Mouse (Mus musculus) gastrocnemius, adult 8-10 months (tissue): ENCODE results near the gene Hsd17b14. TPM values are rescaled to one million over a fixed set of nuclear protein-coding genes. Genes with fewer than 3 reads are reported as not detected.
"Not testable (repeated sequence)": the region's sequence is repeated elsewhere in the genome, so short reads cannot be mapped to it uniquely, and the experiment has no call there.

Source experiments
- DNase-seq, 2 experiments: peaks; one replicate each; pipeline ENCODE4 v3.0.0; 2022; ENCODE audit warnings: low spot score in 2 of 2
- total RNA-seq, 4 experiments: library from RNA; stranded (reverse); gene quantifications; 2 replicates each; pipeline ENCODE4 v1.2.4; 2022

Gene Hsd17b14
- total RNA-seq, 4 experiments from 2014 or later, result 0.52 to 2.8 (median 0.56) TPM; not detected in 1

DNA sequence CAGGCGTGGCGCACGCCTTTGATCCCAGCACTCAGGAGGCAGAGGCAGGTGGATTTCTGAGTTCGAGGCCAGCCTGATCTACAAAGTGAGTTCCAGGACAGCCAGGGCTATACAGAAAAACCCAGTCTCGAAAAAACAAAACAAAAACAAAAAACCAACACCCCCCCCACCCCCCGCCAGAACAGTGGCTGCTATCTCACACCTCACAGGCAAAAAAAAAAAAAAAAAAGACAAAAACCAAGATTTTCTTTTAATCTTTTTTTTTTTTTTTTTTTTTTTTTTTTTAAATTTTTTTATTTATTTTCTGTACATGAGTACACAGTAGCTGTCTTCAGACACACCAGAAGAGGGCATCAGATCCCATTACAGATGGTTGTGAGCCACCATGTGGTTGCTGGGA lies 27.5 kb upstream of the Hsd17b14 start:
- not testable (repeated sequence) for DNase-seq

GRCm38 (mm10) chr7:45529461-45529860 lies 25.2 kb upstream of the Hsd17b14 start:
- DNase-seq, result no peak

- no peak for DNase-seq
Observed at GRCm38 (mm10) chr7:45530643-45531042, 24.1 kb upstream of the Hsd17b14 start.

DNA sequence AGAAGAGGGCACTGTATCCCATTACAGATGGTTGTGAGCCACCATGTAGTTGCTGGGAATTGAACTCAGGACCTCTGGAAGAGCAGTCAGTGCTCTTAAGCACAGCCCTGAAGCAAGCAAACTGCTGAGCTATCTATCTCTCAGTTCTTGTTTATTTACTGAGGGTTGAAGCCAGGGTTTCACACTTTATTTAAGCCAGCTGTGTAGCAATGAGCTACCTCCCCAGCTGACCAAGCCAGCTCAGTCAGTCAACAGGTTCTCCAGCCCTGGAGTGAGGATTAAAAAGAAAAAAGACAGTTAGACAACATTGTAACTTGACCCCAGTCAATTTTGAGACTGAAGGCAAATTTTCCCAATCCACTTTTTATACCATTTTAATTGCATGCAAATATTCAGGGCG lies 19.0 kb upstream of the Hsd17b14 start:
- DNase-seq, result no peak

GRCm38 (mm10) chr7:45537602-45538001 lies 17.1 kb upstream of the Hsd17b14 start:
- DNase-seq, result no peak

DNA sequence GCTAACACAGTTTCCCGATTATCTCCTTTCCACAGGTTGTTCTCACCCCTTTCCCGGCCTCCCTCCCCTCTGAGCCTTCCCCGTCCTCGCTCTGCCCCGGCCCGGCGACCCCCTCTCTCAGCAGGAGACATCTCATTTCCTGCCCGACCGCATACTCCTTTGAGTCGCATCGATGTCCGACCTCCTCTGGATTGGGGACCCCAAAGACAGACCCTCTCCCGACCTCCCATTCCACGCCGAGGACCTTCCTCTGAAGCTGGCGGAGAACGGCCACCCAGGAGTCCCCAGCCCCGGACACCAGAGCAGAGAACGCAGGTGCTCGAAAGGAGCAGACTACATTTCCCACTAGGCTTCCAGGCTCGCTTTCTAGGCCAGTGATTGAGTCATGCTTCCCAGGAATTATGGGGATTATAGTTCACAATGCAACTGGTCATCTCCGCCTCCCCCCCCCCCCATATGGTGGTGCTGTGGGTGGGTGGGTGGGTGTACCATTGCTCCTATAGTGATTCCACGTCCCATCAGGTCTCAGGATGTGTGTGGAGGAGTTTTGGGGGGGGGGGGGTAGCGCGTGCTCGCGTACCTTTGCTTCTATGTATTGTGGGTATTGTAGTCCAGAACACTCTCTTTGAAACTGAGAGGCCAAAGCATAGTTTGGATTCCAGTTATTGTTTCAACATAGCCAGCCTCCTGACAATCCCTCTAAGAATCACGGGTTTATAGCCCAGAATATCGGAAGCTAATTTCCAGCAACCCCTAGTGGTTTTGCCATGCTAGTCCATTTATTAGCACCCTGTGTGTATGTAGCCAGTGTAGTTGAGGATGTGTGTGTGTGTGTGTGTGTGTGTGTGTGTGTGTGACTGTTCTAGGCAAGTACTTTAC lies 16.3 kb upstream of the Hsd17b14 start:
- DNase-seq, result no peak

DNA sequence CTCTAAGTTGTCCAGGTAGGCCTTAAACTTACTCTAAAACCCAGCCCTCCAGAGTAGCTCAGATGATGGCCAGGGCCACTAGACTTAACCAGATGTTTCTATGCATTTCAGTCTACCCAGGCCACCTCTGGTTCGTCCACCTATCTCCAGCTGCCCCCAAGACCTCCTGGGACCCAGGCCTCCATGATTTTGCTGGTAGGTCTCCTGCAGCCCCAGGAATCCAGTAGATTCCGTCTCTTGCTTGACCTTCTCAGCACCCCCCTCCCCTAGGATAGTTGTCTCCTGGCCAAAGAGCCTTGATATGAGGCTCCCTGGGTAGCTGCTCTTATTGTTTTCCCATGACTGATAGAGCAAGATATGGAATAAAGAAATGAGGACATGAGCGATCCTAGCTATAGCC lies 15.6 kb upstream of the Hsd17b14 start:
- DNase-seq, result no peak

GRCm38 (mm10) chr7:45540213-45540612 lies 14.5 kb upstream of the Hsd17b14 start:
- DNase-seq, result no peak

GRCm38 (mm10) chr7:45544525-45544924 lies 10.2 kb upstream of the Hsd17b14 start:
- no peak for DNase-seq

DNA sequence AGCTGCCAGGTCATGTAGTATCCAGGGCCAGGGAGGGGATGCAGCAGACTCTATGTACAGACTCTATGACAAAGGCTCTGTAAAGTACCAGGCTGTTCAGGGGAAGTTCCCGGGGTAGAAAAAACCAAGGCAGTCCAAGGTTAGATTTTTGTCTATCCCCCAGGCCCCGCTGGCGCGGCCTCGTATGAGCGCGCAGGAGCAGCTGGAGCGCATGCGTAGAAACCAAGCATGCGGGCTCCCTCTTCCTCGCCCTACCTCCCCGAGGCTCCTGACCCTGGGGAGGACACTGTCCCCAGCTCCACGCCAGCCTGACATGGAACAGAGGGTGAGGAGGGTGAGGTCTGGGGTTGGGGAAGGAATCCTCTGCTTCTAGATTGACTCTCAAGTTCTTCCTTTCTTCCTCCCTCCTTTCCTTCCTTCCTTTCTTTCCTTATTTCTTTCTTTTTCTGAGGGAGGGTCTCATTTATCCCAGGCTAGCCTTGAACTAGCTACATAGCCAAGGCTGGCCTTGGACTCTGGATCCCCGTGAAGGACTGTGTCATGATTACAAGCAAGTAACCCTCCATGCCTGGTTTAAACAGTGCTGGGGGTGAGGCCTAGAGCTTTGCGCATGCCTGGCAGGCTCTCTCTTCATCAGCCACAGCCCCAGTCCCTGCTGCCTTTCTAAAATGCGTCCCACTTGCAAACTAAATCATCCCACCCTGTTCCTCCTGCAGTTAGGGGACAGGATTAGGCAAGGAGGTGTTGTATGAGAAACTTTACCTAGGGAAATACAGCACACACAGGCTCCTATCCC lies 4.9 kb upstream of the Hsd17b14 start:
- DNase-seq, result no peak

DNA sequence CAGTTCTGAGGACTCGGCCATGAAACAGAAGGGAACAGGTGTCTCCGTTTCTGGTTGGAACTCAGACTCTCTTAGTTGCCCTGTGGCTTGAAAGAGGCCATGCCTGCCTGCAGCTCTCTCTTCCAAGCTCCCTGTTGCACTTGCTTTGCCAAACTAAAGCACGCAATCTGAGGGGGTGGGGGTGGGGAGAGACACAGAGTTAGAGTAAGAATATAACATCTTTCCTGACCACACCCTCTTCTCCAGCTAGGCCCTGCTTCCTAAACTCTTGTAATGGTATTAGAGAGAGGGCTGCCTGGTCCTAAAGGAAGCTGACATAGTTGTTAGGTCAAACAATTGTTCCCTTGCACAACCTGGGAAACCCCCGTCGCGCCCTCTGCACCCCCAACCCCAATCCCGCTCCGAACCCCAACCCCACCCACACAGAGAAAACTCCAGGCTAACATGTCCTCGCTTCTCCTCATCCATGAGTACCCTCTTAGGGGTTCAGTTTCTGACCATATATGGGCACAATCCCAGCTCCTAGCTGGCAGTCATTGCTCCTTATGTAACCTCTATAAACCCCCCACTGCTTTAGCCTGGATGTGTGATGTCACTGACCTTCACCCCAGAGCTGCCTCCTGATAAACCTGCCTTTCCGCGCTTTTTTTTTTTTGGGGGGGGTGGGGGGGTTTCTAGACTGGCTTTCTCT lies 3.7 kb upstream of the Hsd17b14 start:
- DNase-seq, result no peak

DNA sequence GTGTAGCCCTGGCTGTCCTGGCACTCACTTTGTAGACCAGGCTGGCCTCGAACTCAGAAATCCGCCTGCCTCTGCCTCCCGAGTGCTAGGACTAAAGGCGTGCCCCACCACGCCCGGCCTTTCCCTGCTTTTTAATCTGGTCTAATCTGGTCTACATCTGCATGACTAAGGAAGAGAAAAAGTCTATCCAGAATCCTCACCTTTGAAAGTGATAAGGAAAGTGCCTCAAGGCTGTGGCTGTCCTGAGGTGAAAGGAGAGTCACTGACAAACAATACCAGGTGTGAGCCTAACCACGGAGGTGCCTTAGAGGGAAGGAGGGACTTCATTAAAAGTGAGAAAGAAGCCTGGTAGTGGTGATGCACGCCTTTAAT lies 3.2 kb upstream of the Hsd17b14 start:
- DNase-seq, result no peak

DNA sequence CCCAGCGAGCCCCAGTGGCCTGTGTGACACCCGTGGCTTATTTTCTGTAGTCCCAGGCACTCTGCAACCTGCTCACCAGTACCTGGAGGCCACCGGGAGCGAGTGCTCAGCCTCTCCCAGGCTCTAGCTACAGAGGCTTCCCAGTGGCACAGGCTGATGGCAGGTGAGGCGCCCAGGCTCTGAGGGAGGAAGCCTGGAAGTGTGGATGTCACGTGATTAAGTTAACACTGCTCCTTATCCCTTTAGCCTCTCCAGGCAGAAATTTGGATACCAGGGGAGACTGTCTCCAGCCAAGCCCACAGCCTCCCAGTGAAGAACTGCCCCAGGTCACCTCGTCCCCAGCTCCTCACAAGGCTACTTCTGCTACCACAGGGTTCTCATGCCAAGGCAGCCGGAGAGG lies 1.2 kb upstream of the Hsd17b14 start:
- DNase-seq, result no peak

DNA sequence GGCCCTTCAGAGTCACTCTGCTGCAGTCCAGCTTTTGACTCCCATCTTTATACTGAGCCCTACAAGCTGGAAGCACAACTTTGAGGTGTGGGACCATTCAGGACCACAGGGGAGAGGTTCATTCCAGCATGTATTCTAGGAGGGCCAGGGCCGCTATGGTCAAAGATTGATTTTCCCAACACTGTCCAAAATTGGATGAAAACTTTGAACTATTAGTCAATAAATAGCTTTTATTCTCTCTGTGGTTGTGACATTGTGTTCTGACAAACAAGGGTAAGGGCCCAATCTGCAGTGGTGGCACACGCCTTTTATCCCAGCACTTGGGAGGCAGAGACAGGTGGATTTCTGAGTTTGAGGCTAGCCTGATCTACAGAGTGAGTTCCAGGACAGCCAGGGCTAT lies 703 bp upstream of the Hsd17b14 start:
- no peak for DNase-seq

GRCm38 (mm10) chr7:45555787-45556186 lies 1.1 kb downstream of the Hsd17b14 start:
- peak; percentile 74 to 81 for DNase-seq

DNA sequence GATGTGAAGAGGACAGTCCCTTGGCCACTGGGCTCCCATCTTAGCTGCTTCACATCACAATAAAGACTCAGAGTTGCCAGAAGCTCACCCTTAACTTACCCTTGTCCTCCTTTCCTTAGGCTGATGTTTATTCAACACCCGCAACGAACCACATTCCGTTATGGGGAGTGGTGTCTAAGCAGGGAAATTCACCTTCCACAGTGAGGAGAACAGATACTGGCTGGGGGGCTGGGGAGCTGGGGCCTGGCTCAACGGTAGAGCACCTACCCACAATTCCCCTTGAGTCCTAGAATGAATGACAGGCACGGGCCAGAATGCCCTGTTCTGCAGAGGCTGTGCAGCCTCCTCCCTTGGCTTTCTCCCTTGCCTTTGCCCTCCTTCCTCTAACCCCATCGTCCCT lies 4.2 kb downstream of the Hsd17b14 start:
- DNase-seq, result no peak

GRCm38 (mm10) chr7:45560241-45560640 lies 5.5 kb downstream of the Hsd17b14 start:
- DNase-seq, result no peak

DNA sequence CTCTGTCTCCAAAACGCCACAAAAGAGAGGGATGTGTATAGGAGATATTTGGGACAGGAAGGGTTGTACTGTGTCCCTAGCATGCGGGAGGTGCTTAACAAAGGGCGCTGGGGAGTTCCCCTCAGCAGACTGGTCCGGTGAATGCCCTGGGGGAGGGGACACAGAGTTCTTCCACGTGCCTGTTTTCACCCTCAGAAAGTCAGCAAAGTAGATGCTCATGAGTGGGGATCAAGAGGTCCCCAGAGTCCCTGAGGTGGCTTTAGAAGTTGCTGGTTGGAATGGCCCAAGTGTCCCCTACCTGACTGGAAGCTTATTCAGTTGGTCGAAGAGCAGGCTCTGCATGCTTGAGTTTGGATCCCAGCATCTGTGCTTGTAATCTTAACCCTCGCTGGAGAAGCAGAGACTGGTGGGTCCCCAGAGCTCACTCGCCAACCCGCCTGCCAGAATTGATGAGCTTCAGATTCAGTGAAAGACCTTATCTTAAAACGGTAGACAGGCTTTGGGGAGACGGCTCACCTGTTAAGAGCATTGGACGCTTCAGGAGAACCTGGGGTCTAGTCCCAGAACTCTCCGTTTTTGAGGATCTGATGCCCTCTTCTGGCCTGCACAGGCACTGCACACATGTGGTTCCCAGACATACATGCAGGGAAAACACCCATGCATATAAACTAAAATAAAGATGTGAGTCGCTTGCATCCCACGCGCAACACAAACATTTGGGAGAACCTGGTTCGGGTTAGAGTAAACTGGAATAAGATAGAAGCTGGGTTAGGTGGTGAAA lies 6.3 kb downstream of the Hsd17b14 start:
- DNase-seq, result peak; percentile 70 to 73

GRCm38 (mm10) chr7:45561624-45562520 lies 7.2 kb downstream of the Hsd17b14 start:
- DNase-seq, result peak; percentile 48 to 62

- DNase-seq, result no peak
Observed at GRCm38 (mm10) chr7:45564811-45565210, 10.1 kb downstream of the Hsd17b14 start.
